Comparison of ENCODE assay signal across 37 mouse cellular contexts in the genomic region with DNA sequence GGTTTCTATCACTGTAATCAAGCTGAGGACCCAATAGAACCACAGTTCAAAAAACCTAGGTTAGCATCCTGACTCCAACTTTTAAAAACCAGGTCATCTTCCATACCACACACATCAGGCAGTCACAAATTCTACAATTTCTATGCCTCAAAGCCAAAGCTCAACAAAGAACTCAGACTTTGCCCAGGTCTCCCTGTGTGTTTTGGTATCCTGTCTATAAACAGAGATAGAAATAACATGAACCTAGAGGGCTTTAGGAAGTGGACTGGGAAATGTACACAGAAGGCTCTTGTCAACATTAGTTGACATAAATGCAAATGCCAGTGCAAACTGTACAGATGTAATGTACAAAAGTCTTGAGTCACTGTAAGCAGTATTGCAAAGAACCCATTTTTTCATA. TPM values are rescaled to one million over a fixed set of nuclear protein-coding genes. Genes with fewer than 3 reads are reported as not detected.
"Had no signal": no experiment of that assay in that cellular context is flagged by ENCODE, and none has a peak within 500 bp of the region (broad histone marks: within the 10 kb centered on the region; RNA-seq: fewer than 3 reads in every experiment).

No protein-coding gene starts in this region.

- H3K4me2 ChIP-seq: heart, embryonic 11.5 days; heart, embryonic 12.5 days; heart, embryonic 13.5 days; heart, embryonic 15.5 days; hindbrain, embryonic 12.5 days; hindbrain, embryonic 13.5 days; hindbrain, embryonic 15.5 days; intestine, embryonic 15.5 days; kidney, embryonic 15.5 days had no signal

- ATAC-seq: hindbrain, embryonic 16.5 days; hindbrain, postnatal 0 days; inflammation-experienced regulatory T-cells, adult 6 months; intestine, embryonic 15.5 days; intestine, embryonic 16.5 days; intestine, postnatal 0 days had no signal

- DNase-seq: heart, adult 18-20 months; heart, adult 2 months; heart, postnatal 10 days; heart, postnatal 14 days; heart, postnatal 36 days; heart, postnatal 4 days; kidney, adult 11 months; kidney, adult 18-20 months; kidney, adult 2 months; kidney, adult 8-10 months; kidney, adult 9 months; kidney, postnatal 10 days; kidney, postnatal 14 days; kidney, postnatal 25 days; kidney, postnatal 36 days; kidney, postnatal 4 days; layer of hippocampus, adult 9-11 months; layer of hippocampus, postnatal 36 days had no signal

- H3K27ac ChIP-seq: heart, adult 2 months; heart, embryonic 10.5 days; heart, embryonic 13.5 days; heart, embryonic 15.5 days; hindbrain, embryonic 12.5 days; hindbrain, embryonic 13.5 days; hindbrain, embryonic 15.5 days; hindbrain, postnatal 0 days; intestine, embryonic 15.5 days; kidney, embryonic 15.5 days; kidney, postnatal 0 days; layer of hippocampus, adult 2 months had no signal

- H3K4me1 ChIP-seq: heart, embryonic 10.5 days; heart, embryonic 15.5 days; intestine, embryonic 15.5 days; kidney, embryonic 15.5 days had no signal

- H3K27me3 ChIP-seq: heart, embryonic 13.5 days; heart, embryonic 15.5 days; hindbrain, embryonic 12.5 days; hindbrain, embryonic 13.5 days; hindbrain, embryonic 15.5 days; intestine, embryonic 15.5 days; kidney, embryonic 15.5 days had no signal

- H3K4me3 ChIP-seq: heart, adult 2 months; heart, embryonic 10.5 days; heart, embryonic 12.5 days; heart, embryonic 13.5 days; heart, embryonic 15.5 days; hindbrain, embryonic 10.5 days; hindbrain, embryonic 12.5 days; hindbrain, embryonic 13.5 days; hindbrain, embryonic 15.5 days; intestine, embryonic 15.5 days; kidney, embryonic 15.5 days; layer of hippocampus, adult 2 months had no signal

- H3K9me3 ChIP-seq: heart, embryonic 10.5 days; heart, embryonic 12.5 days; heart, embryonic 13.5 days; heart, embryonic 15.5 days; hindbrain, embryonic 10.5 days; hindbrain, embryonic 12.5 days; hindbrain, embryonic 13.5 days; hindbrain, embryonic 15.5 days; intestine, embryonic 15.5 days; kidney, embryonic 15.5 days had no signal

- H3K9ac ChIP-seq: heart, embryonic 12.5 days; heart, embryonic 13.5 days; heart, embryonic 15.5 days; hindbrain, embryonic 12.5 days; hindbrain, embryonic 13.5 days; hindbrain, embryonic 15.5 days; intestine, embryonic 15.5 days; kidney, embryonic 15.5 days had no signal

- H3K36me3 ChIP-seq: heart, embryonic 10.5 days; heart, embryonic 12.5 days; heart, embryonic 13.5 days; heart, embryonic 15.5 days; hindbrain, embryonic 10.5 days; hindbrain, embryonic 12.5 days; hindbrain, embryonic 13.5 days; hindbrain, embryonic 15.5 days; intestine, embryonic 15.5 days; kidney, embryonic 15.5 days had no signal

RNA-seq across cellular contexts. Expression of a gene that starts 13.5 kb away (rescaled TPM):
- total RNA-seq: hematopoietic stem cell, adult 5-6 weeks had no signal
